Mouse (Mus musculus) lung, postnatal 0 days (tissue): ENCODE data around the gene Gab2.

ENCODE experiments used
- CTCF ChIP-seq: IDR thresholded peaks from 2 replicates; pipeline ENCODE4 v1.5.1; 2016; ENCODE audit warnings: antibody characterized with exemption, mild to moderate bottlenecking
- EP300 ChIP-seq: IDR thresholded peaks from 2 replicates; pipeline ENCODE4 v1.6.1; 2016; ENCODE audit warnings: antibody characterized with exemption, mild to moderate bottlenecking, control low read depth

GRCm38 (mm10) chr7:97340907-97341849 lies 259.8 kb downstream of the Gab2 start:
- TF ChIP-seq EP300, result 0 out of 2 replicates have a peak, but pooled peaks have one; percentile 17
- TF ChIP-seq CTCF, result no peak
